Mouse (Mus musculus): ENCODE measurements around the gene Kif4.
A peak's percentile ranks its signal among the peaks of the same experiment; 100 is the strongest.

Gene Kif4

DNA sequence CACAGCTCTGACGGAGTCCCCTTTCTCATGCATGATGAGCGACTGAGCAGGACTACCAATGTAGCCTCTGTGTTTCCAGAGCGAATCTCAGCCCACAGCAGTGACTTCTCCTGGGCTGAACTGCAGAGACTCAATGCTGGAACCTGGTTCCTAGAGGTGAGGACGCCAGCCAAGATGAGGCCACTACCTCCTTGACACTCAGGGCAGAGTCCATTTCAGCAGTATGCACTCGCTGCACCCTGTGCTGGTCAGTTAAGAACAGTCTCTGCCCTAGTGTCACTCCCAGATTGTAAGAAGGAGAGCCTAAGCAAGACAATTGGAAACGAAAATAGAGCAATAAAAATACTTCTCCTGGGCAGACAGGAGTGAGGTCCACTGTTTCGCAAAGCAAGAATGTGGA lies 108.8 kb downstream of the Kif4 start:
- DNase-seq, result no peak

DNA sequence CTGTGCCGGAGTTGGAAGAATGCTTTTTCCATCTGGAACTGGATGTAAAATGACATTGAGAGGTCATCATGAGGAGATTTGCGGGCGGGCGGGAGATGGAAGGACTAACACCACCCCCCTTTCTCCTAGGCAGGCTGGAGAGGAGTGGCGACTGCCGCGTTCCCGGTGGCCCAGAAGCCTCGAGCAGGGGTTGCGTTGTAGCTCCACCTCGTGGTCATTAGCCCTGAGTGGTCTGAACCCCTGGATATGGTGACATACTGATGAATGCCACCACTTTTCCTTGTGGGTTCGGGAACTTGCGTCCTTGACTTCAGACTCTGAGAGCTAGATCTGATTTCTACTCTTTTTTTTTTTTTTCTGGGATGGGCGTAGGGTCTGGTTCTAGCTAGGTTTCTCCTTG lies 113.4 kb downstream of the Kif4 start:
- DNase-seq, result peak in 1 of 2 experiments; percentile 19

GRCm38 (mm10) chrX:100739443-100739842 lies 113.9 kb downstream of the Kif4 start:
- no peak for DNase-seq

DNA sequence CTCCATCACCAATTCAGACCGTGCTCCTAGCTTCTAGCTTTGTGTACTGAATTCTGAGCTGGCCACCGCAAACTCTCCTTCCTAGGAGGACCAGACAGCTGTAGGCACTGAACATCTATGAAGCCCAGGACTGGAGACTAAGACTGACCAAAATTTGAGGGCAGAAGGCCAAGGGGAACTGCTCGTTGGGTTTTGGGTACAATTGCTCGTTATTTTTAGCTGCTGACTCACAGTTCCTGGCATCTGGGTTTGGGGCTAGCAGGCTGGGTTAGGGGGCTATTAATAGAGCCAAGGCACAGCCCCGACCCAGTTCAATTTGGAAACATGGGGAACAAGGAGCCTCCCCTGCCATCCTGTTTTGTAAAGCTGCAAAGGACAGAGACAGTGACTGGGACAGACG lies 115.2 kb downstream of the Kif4 start:
- no peak for DNase-seq

DNA sequence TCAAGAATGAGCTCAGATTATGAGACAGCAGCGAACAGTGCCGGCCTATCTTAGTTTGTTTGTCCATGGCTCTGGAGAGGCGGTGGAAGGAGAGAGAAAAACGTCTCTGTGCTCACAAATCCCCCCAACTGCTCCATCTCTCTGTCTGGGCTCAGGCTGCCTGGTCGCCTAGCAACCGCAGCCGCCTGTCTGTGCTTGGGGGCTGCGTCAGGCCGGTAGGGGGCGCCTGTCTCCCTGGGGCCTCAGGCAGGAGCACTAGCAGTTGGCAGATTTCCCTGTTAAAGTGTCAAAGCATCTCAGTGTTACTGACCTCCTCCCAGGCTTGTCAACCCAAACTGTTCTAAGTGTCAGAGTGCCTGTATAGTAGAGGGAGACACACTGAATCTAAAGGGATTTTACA lies 116.4 kb downstream of the Kif4 start:
- peak in 1 of 2 experiments; percentile 23 for DNase-seq

GRCm38 (mm10) chrX:100765855-100766254 lies 140.3 kb downstream of the Kif4 start:
- peak in 1 of 2 experiments; percentile 5 for DNase-seq

- peak in 1 of 2 experiments; percentile 6 for DNase-seq
Observed at GRCm38 (mm10) chrX:100767181-100767884, 141.8 kb downstream of the Kif4 start, which contains the start of gene Dlg3. Gene Dlg3 (plus strand): TSS chrX:100767722.

DNA sequence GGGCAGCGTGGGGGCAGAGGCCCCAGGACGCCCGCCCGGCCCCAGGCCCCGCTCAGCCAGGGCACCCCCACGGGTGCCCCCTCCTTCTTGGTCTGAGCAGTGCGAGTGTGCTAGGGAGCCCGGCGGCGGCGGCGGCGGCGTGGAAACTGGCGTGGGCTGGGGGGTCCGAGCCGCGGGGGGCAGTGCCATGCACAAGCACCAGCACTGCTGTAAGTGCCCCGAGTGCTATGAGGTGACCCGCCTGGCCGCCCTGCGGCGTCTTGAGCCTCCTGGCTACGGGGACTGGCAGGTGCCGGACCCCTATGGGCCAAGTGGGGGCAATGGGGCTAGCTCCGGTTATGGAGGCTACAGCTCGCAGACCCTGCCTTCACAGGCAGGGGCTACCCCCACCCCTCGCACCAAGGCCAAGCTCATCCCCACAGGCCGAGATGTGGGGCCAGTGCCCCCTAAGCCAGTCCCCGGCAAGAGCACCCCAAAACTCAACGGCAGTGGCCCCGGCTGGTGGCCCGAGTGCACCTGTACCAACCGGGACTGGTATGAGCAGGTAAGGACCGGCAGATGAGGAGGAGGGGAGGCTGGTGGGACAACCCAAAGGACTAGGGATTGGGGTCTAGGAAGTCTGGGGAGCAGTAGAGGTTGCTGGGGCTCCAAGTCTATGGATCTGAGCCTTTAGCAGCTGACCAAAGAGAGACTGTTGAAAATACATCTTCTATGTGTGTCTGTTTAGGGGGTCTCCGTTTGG lies 142.5 kb downstream of the Kif4 start:
- DNase-seq, result peak in 1 of 2 experiments; percentile 2

- DNase-seq, result no peak
Observed at GRCm38 (mm10) chrX:100769281-100769680, 143.7 kb downstream of the Kif4 start.

DNA sequence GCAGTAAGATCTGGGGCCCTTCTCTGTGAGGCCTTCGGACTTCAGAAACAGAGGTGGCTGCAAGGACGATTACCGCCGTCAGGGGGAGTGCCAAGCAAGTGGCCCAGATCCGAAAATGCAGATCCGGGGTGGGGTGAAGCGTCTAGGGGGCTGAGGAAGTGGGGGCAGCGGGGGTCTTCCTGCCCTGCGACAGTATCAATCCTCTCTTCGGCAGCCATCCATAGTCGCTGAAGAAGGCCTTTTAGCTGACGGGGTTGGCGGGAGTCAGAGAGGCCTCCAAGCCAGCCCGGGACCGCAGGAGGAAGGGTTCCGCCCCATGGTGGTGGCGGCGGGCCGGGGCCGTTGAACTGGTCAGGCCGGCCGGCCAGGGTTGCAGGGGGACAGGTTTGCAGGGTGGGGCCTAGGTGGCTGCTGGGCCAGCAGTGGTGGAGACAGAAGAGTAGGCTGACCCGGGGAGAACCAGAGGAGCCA lies 148.8 kb downstream of the Kif4 start:
- DNase-seq, result peak; percentile 37 to 71

DNA sequence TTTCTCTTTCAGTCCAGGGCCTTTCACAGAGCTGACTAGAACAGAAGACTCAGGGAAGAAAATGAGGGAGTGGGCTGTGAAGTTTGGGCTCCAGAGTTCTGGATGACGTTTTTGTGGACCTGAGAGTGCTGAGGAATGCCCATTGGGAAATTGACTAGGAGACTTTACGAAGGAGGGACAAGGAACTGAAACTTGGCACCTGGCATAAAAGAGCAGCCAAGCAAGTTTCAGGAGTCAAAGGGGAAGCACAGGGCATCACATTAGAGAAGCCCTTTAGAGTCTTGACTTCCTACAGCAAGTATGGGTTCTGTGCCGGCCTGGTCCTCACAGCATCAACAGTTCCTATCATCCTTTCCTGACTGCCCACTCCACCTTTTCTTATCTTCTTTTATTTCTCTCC lies 149.9 kb downstream of the Kif4 start:
- no peak for DNase-seq

DNA sequence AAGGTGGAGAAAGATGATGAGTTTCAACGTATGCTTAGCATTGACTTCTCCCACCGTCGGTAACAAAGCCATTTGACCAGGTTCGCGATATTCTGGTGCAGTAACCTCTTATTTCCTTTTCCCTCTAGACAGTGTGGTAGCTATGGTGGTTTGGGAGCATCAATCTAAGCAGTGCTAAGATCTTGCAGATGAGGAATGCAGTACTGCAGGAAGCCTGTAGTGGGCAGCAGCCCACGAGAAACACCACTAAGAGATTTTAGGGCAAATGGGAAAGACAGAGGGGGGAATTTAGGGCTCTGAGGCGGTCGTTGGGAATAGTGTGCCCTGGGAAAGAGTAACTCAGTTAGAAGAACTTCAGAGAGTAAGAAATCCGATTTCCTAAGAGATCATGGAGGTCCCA lies 151.0 kb downstream of the Kif4 start:
- DNase-seq, result peak in 1 of 2 experiments; percentile 49
